Comparison of ENCODE assay signal across 9 mouse cellular contexts in genomic region chr7:44536590-44536968, GRCm38 (mm10). TPM values are rescaled to one million over a fixed set of nuclear protein-coding genes. Genes with fewer than 3 reads are reported as not detected.
DNase-seq lines count a peak whose midpoint lies in the region; TF ChIP-seq lines count a peak whose summit lies in the region.
"Had no signal": no experiment of that assay in that cellular context is flagged by ENCODE, and none has a peak within 500 bp of the region (broad histone marks: within the 10 kb centered on the region; RNA-seq: fewer than 3 reads in every experiment).

No protein-coding gene starts in this region.

- intact Hi-C loops in gastrocnemius, adult 2 months (cut with DNase I) = no loop called here

- TF ChIP-seq CTCF in gastrocnemius, adult 2 months (IDR thresholded peaks at IDR 0.05) = no peak

- DNase-seq in gastrocnemius, adult 2 months = peak; percentile 62
- DNase-seq in gastrocnemius, adult 8-10 months (ENCODE audit: low spot score in 2 of 2) = no peak
- DNase-seq in ovary, postnatal 36 days (ENCODE audit: low spot score) = peak; percentile 42
- DNase-seq in ovary, postnatal 14 days (ENCODE audit: low spot score) = no peak
- DNase-seq in gonadal fat pad, adult 2 months (ENCODE audit: low read depth) = peak; percentile 70
- peak; percentile 36 to 47 for DNase-seq in right cerebral cortex, adult 2 months (ENCODE audit: low spot score in 2 of 2)
- DNase-seq in neural tube, embryonic 10.5 days (ENCODE audit: extremely low spot score, low spot score) = no peak
- no peak for DNase-seq in gastrocnemius, postnatal 4 days (ENCODE audit: low spot score in 2 of 2)

- no peak overlapping the region for H3K4me3 ChIP-seq in gastrocnemius, adult 2 months

- H3K27ac ChIP-seq in gastrocnemius, adult 2 months = no peak overlapping the region

RNA-seq across cellular contexts. Expression of gene Spib, which starts 4.7 kb away (rescaled TPM):
- total RNA-seq in gastrocnemius, adult 2 months (2021) = under 1 TPM in 1 of 2 experiments, not detected in 1; 0.08 TPM
- total RNA-seq in gastrocnemius, adult 8-10 months (2022) = not detected
- 0.95 and 0.97 TPM in 2 replicates for polyA plus RNA-seq in gonadal fat pad, adult 2 months (2012; rRNA removed)
- total RNA-seq in gastrocnemius, postnatal 4 days (2021) = under 1 TPM; 0.26 to 0.27 TPM

RNA-seq across cellular contexts. Expression of gene Pold1, which starts 12.1 kb away (rescaled TPM):
- total RNA-seq in gastrocnemius, adult 2 months (2021) = 1 to 10 TPM; 4.1 to 5.1 TPM
- total RNA-seq in gastrocnemius, adult 8-10 months (2022) = 1 to 10 TPM; 4.6 to 5.9 (median 5.4) TPM
- 16.2 and 16.8 TPM in 2 replicates for polyA plus RNA-seq in gonadal fat pad, adult 2 months (2012; rRNA removed)
- 10 to 100 TPM; 32.0 to 35.2 TPM for total RNA-seq in gastrocnemius, postnatal 4 days (2021)

RNA-seq across cellular contexts. Expression of gene Mybpc2, which starts 12.1 kb away (rescaled TPM):
- 1,000 to 10,000 TPM; 2,660 to 4,973 TPM for total RNA-seq in gastrocnemius, adult 2 months (2021)
- total RNA-seq in gastrocnemius, adult 8-10 months (2022) = 1,000 to 10,000 TPM; 5,017 to 5,674 (median 5,484) TPM
- polyA plus RNA-seq in gonadal fat pad, adult 2 months (2012; rRNA removed) = 0.27 and 1.4 TPM in 2 replicates
- total RNA-seq in gastrocnemius, postnatal 4 days (2021) = 100 to 1,000 TPM; 438 to 552 TPM
- total RNA-seq: megakaryocyte progenitor cell, adult 5-6 weeks had no signal

RNA-seq across cellular contexts. Expression of gene Nr1h2, which starts 17.2 kb away (rescaled TPM):
- total RNA-seq in gastrocnemius, adult 2 months (2021) = 10 to 100 TPM; 40.6 to 42.7 TPM
- 10 to 100 TPM; 38.0 to 45.8 (median 40.1) TPM for total RNA-seq in gastrocnemius, adult 8-10 months (2022)
- polyA plus RNA-seq in gonadal fat pad, adult 2 months (2012; rRNA removed) = 153 and 164 TPM in 2 replicates
- 10 to 100 TPM; 38.3 to 45.3 TPM for total RNA-seq in gastrocnemius, postnatal 4 days (2021)

RNA-seq across cellular contexts. Expression of gene Napsa, which starts 35.6 kb away (rescaled TPM):
- total RNA-seq in gastrocnemius, adult 2 months (2021) = under 1 TPM in 1 of 2 experiments, not detected in 1; 0.20 TPM
- total RNA-seq in gastrocnemius, adult 8-10 months (2022) = under 1 TPM in 3 of 4 experiments, not detected in 1; 0.22 to 0.46 (median 0.40) TPM
- polyA plus RNA-seq in gonadal fat pad, adult 2 months (2012; rRNA removed) = 11.1 and 30.6 TPM in 2 replicates
- under 1 TPM; 0.65 to 0.81 TPM for total RNA-seq in gastrocnemius, postnatal 4 days (2021)

Comparison
In these comparisons a context has a peak if more than half of its experiments do, and no peak if none do; other contexts are left out.
1. DNase-seq: peak in gastrocnemius, adult 2 months (single experiment), ovary, postnatal 36 days (single experiment), gonadal fat pad, adult 2 months (single experiment) and right cerebral cortex, adult 2 months (2 of 2); none in gastrocnemius, adult 8-10 months (0 of 2), ovary, postnatal 14 days (single experiment), neural tube, embryonic 10.5 days (single experiment) and gastrocnemius, postnatal 4 days (0 of 2).
2. RNA of gene Pold1, which starts 12.1 kb away (total RNA-seq): 32.0 to 35.2 TPM in gastrocnemius, postnatal 4 days; 4.6 to 5.9 TPM in gastrocnemius, adult 8-10 months and 4.1 to 5.1 TPM in gastrocnemius, adult 2 months; every median in the first group is over 4 times any median in the second.
3. RNA of gene Mybpc2, which starts 12.1 kb away (total RNA-seq): 5,017 to 5,674 TPM in gastrocnemius, adult 8-10 months and 2,660 to 4,973 TPM in gastrocnemius, adult 2 months; 438 to 552 TPM in gastrocnemius, postnatal 4 days; every median in the first group is over 4 times any median in the second.